Mouse (Mus musculus) kidney, embryonic 14.5 days (tissue): Measurements from ENCODE around the gene Pcif1. TPM values are rescaled to one million over a fixed set of nuclear protein-coding genes. Genes with fewer than 3 reads are reported as not detected.
A peak's percentile ranks its signal among the peaks of the same experiment; 100 is the strongest.

Source experiments
- ATAC-seq: fragments of 200-750 bp; cut with Nextera tagmentation; 2 replicates; pipeline ENCODE4 v1.8.0; 2017; ENCODE audit warnings: moderate number of reproducible peaks, mild to moderate bottlenecking, moderate TSS enrichment, moderate library complexity; ENCODE audit not compliant: low FRiP score, low TSS enrichment
- H3K27ac ChIP-seq: fragments of 300-500 bp; sonication (generic); 2 replicates; pipeline ENCODE4 v1.5.1; 2014; ENCODE audit warnings: low read depth, mild to moderate bottlenecking, low read length, moderate library complexity, mixed read lengths
- H3K27me3 ChIP-seq: fragments of 300-500 bp; sonication (generic); 2 replicates; pipeline ENCODE4 v1.6.1; 2014; ENCODE audit warnings: mild to moderate bottlenecking, low read length; ENCODE audit not compliant: control insufficient read depth, insufficient read depth
- H3K36me3 ChIP-seq: fragments of 300-500 bp; sonication (generic); 2 replicates; pipeline ENCODE4 v1.6.1; 2014; ENCODE audit warnings: low read length, mixed read lengths; ENCODE audit not compliant: control insufficient read depth, insufficient read depth
- H3K4me1 ChIP-seq: fragments of 300-500 bp; sonication (generic); 2 replicates; pipeline ENCODE4 v1.6.1; 2014; ENCODE audit warnings: low read length, mixed read lengths; ENCODE audit not compliant: control insufficient read depth, insufficient read depth
- H3K4me2 ChIP-seq: fragments of 300-500 bp; sonication (generic); replicated peaks from 2 replicates; pipeline ENCODE4 v1.6.1; 2014; ENCODE audit warnings: low read depth, mild to moderate bottlenecking, low read length
- H3K4me3 ChIP-seq: fragments of 300-500 bp; sonication (generic); 2 replicates; pipeline ENCODE4 v1.5.1; 2014; ENCODE audit warnings: mild to moderate bottlenecking, low read length
- H3K9ac ChIP-seq: fragments of 300-500 bp; sonication (generic); 2 replicates; pipeline ENCODE4 v1.6.1; 2014; ENCODE audit warnings: low read depth, mild to moderate bottlenecking, low read length, moderate library complexity
- H3K9me3 ChIP-seq: fragments of 300-500 bp; sonication (generic); 2 replicates; pipeline ENCODE4 v1.6.1; 2016; ENCODE audit warnings: low read length; ENCODE audit not compliant: control insufficient read depth
- WGBS: fragments of 180-500 bp; shearing (Covaris S2); extraction: QIAGEN DNeasy Blood & Tissue Kit; methylation state at CpG from one replicate; pipeline ENCODE4 v1.1.7; 2014; 5-methylcytosine and 5-hydroxymethylcytosine counted together
- polyA plus RNA-seq: library from polyadenylated mRNA; unstranded; fragments of >200 nt; fragmentation: Nextera tagmentation; extraction: Ambion mirVana; gene quantifications from 2 replicates; pipeline ENCODE4 v1.2.1, GENCODE M21; 2014

Gene Pcif1
- 68.9 and 72.9 TPM in 2 replicates for polyA plus RNA-seq

DNA sequence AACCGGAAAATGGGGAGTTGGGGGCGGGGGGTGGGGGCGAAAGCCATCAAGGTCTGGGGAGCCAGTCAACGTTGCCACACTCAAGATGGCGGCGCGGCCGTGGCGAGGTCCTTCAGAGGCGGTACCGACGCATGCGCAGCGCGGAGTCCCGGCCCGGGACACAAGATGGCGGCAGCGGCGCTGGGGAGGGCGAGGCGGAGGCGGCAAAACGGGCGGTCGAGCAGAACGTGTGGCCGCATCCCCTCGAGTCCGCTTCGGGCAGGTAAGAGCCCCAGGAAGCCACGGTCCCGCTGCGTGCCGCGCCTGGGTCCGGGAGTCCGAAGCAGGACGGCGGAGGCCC, at the start of gene Pcif1:
Pcif1 (plus strand) TSS at position 77 of the 340 bp plus-strand sequence.
- Histone ChIP-seq H3K9ac (peak within 1 kb of the TSS; percentile 100), H3K4me3 (peak within 1 kb of the TSS; percentile 96), H3K9me3 (no peaks in the 10 kb centered on the region), H3K4me1 (peaks cover 23% of the 10 kb centered on the region), H3K27me3 (no peaks in the 10 kb centered on the region), H3K36me3 (peaks cover 12% of the 10 kb centered on the region), H3K4me2 (peak within 1 kb of the TSS; percentile 94), H3K27ac (peak within 1 kb of the TSS; percentile 100)
- under 1% methylated on average over 40 of the region's 40 CpGs for WGBS
- ATAC-seq: peak; percentile 75

DNA sequence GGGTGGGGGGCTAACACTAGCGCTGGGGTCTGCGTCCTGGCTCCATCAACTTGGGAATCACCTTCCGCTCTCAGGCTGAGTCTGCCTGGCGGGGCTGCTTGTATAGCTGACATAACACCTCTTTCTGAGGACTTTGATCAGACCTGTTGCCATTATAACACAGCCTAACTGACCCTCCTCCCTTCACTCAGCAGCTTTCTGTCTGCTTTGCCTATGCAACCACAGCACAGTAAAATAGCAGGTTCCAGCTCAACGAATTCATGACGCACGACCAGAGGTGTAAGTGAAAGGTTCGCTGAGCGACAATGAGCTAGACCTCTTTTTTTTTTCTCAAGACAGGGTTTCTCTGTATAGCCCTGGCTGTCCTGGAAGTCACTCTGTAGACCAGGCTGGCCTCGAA, 48.1 kb upstream of the Pcif1 start:
- Histone ChIP-seq H3K4me3 (no peak overlapping the region), H3K27me3 (no peaks in the 10 kb centered on the region), H3K4me2 (no peak overlapping the region), H3K36me3 (peaks cover 29% of the 10 kb centered on the region), H3K4me1 (peaks cover 11% of the 10 kb centered on the region), H3K9me3 (no peaks in the 10 kb centered on the region), H3K9ac (no peak overlapping the region), H3K27ac (no peak overlapping the region)
- WGBS: 74% methylated on average over 10 of the region's 10 CpGs
- no peak for ATAC-seq

DNA sequence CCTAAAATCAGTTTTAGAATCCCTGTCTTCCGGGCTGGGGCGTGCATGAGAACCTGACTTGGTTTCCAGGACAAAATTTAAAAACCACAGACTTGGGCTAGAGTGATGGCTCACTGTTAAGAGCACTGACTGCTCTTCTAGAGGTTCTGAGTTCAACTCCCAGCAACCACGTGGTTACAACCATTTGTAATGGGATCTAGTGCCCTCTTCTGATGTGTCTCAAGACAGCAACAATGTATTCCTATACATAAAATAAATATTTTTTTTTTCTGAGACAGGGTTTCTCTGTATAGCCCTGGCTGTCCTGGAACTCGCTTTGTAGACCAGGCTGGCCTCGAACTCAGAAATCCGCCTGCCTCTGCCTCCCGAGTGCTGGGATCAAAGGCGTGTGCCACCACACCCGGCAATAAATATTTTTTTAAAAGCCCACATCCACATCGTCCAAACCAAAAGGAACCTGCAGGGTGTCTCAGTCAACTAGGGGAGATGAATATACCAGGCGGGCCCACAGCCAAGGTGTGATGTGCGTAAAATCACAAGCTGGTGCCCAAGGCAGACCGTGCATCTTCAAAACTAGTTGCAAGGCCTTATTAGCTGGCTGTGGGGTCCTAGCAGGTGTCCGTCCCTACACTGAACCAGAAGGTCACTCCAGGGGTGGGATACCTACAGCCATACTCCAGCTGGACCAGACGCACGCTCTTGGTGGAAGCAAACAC, 46.9 kb upstream of the Pcif1 start:
- Histone ChIP-seq H3K4me1 (peaks cover 11% of the 10 kb centered on the region), H3K9me3 (no peaks in the 10 kb centered on the region), H3K27me3 (no peaks in the 10 kb centered on the region), H3K4me2 (peak overlapping the region; percentile 95), H3K36me3 (peaks cover 28% of the 10 kb centered on the region), H3K9ac (peak overlapping the region; percentile 63), H3K27ac (no peak overlapping the region), H3K4me3 (peak overlapping the region; percentile 63)
- WGBS: 66% methylated on average over 16 of the region's 16 CpGs
- no peak for ATAC-seq

DNA sequence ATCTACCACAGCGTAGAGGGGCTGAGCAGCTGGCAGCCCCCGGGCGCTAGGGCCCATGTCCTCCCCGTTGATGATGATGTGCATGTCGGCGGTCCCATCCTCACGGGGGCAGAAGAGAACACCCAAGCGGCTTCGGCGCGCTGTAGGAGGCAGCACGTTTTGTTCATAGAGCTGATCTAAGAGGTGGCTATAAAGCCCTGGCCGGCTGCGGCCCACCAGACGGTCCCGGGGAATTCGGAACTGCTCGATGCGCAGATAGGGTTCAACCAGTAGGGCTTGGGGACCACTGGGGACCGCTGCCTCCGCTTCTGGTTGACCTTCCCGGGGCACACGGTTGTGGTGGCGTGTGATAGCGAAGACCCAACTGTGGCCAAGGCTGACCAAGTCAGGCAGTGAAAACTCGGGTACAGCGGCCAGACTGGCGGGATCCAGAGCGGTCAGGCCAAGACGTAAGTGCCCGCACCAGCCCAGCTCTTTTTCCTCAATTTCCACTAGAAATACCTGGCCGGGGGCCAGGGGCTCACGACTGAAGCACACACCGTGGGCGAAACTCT, 46.3 kb upstream of the Pcif1 start, which contains the start of gene Ctsa:
Ctsa (plus strand) TSS at position 126 of the 554 bp plus-strand sequence.
- peak; percentile 75 for ATAC-seq
- under 1% methylated on average over 35 of the region's 35 CpGs for WGBS
- Histone ChIP-seq H3K4me2 (peak within 1 kb of the TSS; percentile 95), H3K4me1 (peaks cover 11% of the 10 kb centered on the region), H3K36me3 (peaks cover 23% of the 10 kb centered on the region), H3K4me3 (peak within 1 kb of the TSS; percentile 63), H3K27ac (peak within 1 kb of the TSS; percentile 83), H3K27me3 (no peaks in the 10 kb centered on the region), H3K9ac (peak within 1 kb of the TSS; percentile 63), H3K9me3 (no peaks in the 10 kb centered on the region)

DNA sequence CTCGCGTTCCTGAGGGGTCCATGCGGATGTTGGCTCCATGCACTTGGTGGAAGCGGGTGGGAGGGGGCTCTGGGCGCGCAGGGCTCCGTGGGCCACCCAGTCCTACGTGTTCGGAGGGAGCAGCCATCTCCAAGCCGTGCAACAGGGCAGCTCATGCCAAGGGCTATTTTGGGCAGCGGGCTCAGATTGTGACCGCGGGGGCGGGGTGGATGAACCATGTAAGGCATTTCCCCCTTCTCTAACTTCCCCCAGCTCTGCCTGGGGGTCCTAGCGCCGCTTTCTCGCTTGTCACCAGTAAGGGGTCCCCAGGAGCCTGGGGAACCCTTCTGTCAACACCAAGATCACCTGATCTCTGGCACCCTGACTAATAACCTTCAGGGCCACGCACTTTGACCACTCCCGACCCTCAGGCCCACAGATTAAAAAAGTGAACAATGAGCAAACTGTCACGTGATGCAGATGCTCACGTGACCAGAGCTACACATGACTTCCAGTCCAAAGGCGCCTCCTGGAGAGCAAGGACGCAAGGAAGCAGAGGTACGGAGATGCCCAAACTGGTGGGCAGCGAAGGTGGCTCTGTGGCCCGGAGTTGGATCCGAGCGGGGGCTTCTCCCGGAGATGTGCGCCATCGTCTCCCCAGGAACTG, 45.7 kb upstream of the Pcif1 start, which contains the start of gene Neurl2:
Neurl2 (minus strand) TSS at position 143 of the 646 bp plus-strand sequence.
- H3K27me3 ChIP-seq: no peaks in the 10 kb centered on the region
- peak within 1 kb of the TSS; percentile 63 for H3K9ac ChIP-seq
- WGBS: under 1% methylated on average over 31 of the region's 31 CpGs

DNA sequence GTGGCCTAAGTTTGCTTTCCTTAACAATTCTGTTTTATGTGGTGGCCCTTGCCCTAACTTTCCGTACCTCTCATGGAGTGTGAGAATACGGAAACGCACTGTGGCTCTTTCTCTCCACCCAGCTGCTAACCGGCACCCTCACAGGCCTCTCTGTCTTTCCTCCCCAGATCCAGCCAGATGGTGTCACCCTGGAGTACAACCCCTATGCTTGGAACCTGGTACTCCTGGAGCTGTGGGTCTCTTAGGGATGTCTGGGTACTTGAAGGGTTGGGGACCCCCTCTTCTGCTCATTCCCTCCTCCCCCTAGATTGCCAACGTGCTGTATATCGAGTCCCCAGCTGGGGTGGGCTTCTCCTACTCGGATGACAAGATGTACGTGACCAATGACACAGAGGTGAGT, 44.6 kb upstream of the Pcif1 start:
- 41% methylated on average over 8 of the region's 8 CpGs for WGBS
- peaks cover 35% of the 10 kb centered on the region for H3K36me3 ChIP-seq
- H3K27me3 ChIP-seq: no peaks in the 10 kb centered on the region
- peak overlapping the region; percentile 63 for H3K4me3 ChIP-seq
- ATAC-seq: no peak
- H3K9ac ChIP-seq: peak overlapping the region; percentile 63
- no peak overlapping the region for H3K27ac ChIP-seq
- H3K4me2 ChIP-seq: peak overlapping the region; percentile 95
- H3K4me1 ChIP-seq: peaks cover 11% of the 10 kb centered on the region
- H3K9me3 ChIP-seq: no peaks in the 10 kb centered on the region

More for the DNA sequence above, 45.7 kb upstream of the Pcif1 start, which contains the start of gene Neurl2:
- H3K36me3 ChIP-seq: peaks cover 27% of the 10 kb centered on the region
- peaks cover 11% of the 10 kb centered on the region for H3K4me1 ChIP-seq
- peak; percentile 68 for ATAC-seq
- peak within 1 kb of the TSS; percentile 95 for H3K4me2 ChIP-seq
- peak within 1 kb of the TSS; percentile 63 for H3K4me3 ChIP-seq
- H3K9me3 ChIP-seq: no peaks in the 10 kb centered on the region
- peak within 1 kb of the TSS; percentile 83 for H3K27ac ChIP-seq

DNA sequence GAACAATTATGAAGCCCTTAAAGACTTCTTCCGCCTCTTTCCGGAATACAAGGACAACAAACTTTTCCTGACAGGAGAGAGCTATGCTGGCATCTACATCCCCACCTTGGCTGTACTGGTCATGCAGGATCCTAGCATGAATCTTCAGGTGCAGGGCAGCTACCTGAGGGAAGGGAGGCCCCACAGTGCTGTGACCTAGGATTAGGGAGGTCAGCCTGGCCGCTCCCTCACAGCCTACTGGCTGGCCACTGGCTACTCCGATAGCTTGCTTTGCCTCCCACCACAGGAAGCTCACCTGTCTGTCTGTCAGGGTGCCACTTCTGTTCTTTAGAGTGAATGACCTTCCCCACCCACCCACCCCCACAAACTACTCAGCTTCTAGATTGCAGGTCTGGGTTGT, 43.9 kb upstream of the Pcif1 start:
- Histone ChIP-seq H3K27me3 (no peaks in the 10 kb centered on the region), H3K36me3 (peaks cover 41% of the 10 kb centered on the region), H3K9me3 (no peaks in the 10 kb centered on the region), H3K4me1 (peaks cover 11% of the 10 kb centered on the region), H3K4me2 (no peak overlapping the region), H3K27ac (no peak overlapping the region), H3K9ac (no peak overlapping the region), H3K4me3 (no peak overlapping the region)
- no peak for ATAC-seq
- over 99% methylated on average over 4 of the region's 4 CpGs for WGBS

DNA sequence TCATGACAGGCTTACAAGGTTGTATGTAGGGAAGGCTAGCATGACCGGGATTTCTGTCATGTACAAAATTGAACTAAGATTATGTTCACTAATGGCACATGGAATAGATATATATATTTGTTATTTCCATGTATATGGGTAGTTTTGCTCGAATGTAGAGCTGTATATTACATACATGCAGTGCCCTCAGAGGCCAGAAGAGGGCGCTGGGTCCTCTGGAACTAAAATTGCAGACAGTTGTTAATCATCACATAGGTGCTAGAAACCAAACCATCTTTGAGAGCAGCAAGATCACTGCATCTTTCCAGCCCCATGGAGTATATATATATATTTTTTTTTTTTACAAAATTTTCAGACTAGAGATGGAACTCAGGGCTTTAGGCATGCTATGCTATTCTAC, 33.3 kb upstream of the Pcif1 start:
- no peaks in the 10 kb centered on the region for H3K36me3 ChIP-seq
- 63% methylated on average over 3 of the region's 3 CpGs for whole genome bisulfite sequencing
- H3K4me3 ChIP-seq: no peak overlapping the region
- H3K9ac ChIP-seq: no peak overlapping the region
- no peaks in the 10 kb centered on the region for H3K9me3 ChIP-seq
- no peaks in the 10 kb centered on the region for H3K4me1 ChIP-seq
- no peak overlapping the region for H3K4me2 ChIP-seq
- ATAC-seq: no peak
- H3K27ac ChIP-seq: no peak overlapping the region
- H3K27me3 ChIP-seq: no peaks in the 10 kb centered on the region

DNA sequence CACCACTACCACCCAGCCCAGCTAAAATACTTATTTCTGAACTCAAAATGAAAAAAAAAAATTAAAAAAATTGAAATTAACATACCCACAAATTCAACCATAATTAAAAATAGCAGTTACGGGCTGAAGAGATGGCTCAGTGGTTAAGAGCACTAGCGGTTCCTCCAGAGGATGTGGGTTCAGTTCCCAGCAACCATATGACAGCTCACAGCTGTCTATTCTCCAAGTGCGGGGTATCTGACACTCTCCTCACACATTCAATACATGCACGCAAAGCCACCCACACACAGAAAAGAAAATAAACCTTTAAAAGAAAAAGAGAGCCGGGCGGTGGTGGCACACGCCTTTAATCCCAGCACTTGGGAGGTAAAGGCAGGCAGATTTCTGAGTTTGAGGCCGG, 29.0 kb upstream of the Pcif1 start:
- Histone ChIP-seq H3K4me2 (no peak overlapping the region), H3K4me1 (no peaks in the 10 kb centered on the region)
- WGBS: 51% methylated on average over 8 of the region's 8 CpGs

More for the DNA sequence above, 29.0 kb upstream of the Pcif1 start:
- ATAC-seq: no peak
- Histone ChIP-seq H3K9me3 (no peaks in the 10 kb centered on the region), H3K36me3 (no peaks in the 10 kb centered on the region), H3K9ac (no peak overlapping the region), H3K4me3 (no peak overlapping the region), H3K27ac (no peak overlapping the region), H3K27me3 (peaks cover 4% of the 10 kb centered on the region; the same call in 1 of the 2 replicates)
